Mouse (Mus musculus) midbrain, embryonic 11.5 days (tissue): Measurements from ENCODE around the gene Orm2. TPM values are rescaled to one million over a fixed set of nuclear protein-coding genes. Genes with fewer than 3 reads are reported as not detected.

Experiments
- ATAC-seq: fragments of 200-750 bp; cut with Nextera tagmentation; 2 replicates; pipeline ENCODE4 v1.8.0; 2017; ENCODE audit warnings: moderate TSS enrichment, moderate library complexity; ENCODE audit not compliant: low FRiP score
- DNase-seq: peaks from one replicate; pipeline ENCODE4 v3.0.0; 2015; ENCODE audit warnings: low spot score; ENCODE audit errors: missing footprints
- H3K27ac ChIP-seq: fragments of 300-500 bp; sonication (generic); 2 replicates; pipeline ENCODE4 v1.5.1; 2014; ENCODE audit warnings: low read depth, low read length
- H3K27me3 ChIP-seq: fragments of 300-500 bp; sonication (generic); 2 replicates; pipeline ENCODE4 v1.6.1; 2014; ENCODE audit warnings: mild to moderate bottlenecking, low read length, moderate library complexity, mixed read lengths; ENCODE audit not compliant: control insufficient read depth, insufficient read depth
- H3K36me3 ChIP-seq: fragments of 300-500 bp; sonication (generic); 2 replicates; pipeline ENCODE4 v1.6.1; 2014; ENCODE audit warnings: mild to moderate bottlenecking, low read length, moderate library complexity, mixed read lengths; ENCODE audit not compliant: control insufficient read depth, insufficient read depth
- H3K4me1 ChIP-seq: fragments of 300-500 bp; sonication (generic); 2 replicates; pipeline ENCODE4 v1.6.1; 2014; ENCODE audit warnings: low read length; ENCODE audit not compliant: control insufficient read depth, insufficient read depth
- H3K4me2 ChIP-seq: fragments of 300-500 bp; sonication (generic); 2 replicates; pipeline ENCODE4 v1.6.1; 2014; ENCODE audit warnings: mild to moderate bottlenecking, moderate library complexity
- H3K4me3 ChIP-seq: fragments of 300-500 bp; sonication (generic); 2 replicates; pipeline ENCODE4 v1.5.1; 2014; ENCODE audit warnings: low read depth, low read length
- H3K9ac ChIP-seq: fragments of 300-500 bp; sonication (generic); 2 replicates; pipeline ENCODE4 v1.6.1; 2014; ENCODE audit warnings: low read length
- H3K9me3 ChIP-seq: fragments of 300-500 bp; sonication (generic); 2 replicates; pipeline ENCODE4 v1.6.1; 2016; ENCODE audit warnings: low read length; ENCODE audit not compliant: control insufficient read depth
- WGBS: fragments of 180-500 bp; shearing (Covaris S2); extraction: QIAGEN DNeasy Blood & Tissue Kit; methylation state at CpG from one replicate; pipeline ENCODE4 v1.1.7; 2014; 5-methylcytosine and 5-hydroxymethylcytosine counted together
- polyA plus RNA-seq: library from polyadenylated mRNA; unstranded; fragments of >200 nt; fragmentation: Nextera tagmentation; extraction: Ambion mirVana; gene quantifications from 2 replicates; pipeline ENCODE4 v1.2.1, GENCODE M21; 2014

Orm2 gene
- polyA plus RNA-seq, 1 experiment from 2014 or later: not detected

- Histone ChIP-seq H3K4me3 (no peak within 1 kb of the TSS), H3K27ac (no peak within 1 kb of the TSS), H3K4me2 (no peak within 1 kb of the TSS), H3K36me3 (no peaks in the 10 kb centered on the region), H3K9ac (no peak within 1 kb of the TSS), H3K27me3 (no peaks in the 10 kb centered on the region), H3K4me1 (no peaks in the 10 kb centered on the region), H3K9me3 (no peaks in the 10 kb centered on the region)
- ATAC-seq (no peak), DNase-seq (no peak)
- 90% methylated on average over 8 of the region's 8 CpGs for WGBS
Measured at GRCm38 (mm10) chr4:63344295-63344694, 18.0 kb upstream of the Orm2 start, which contains the start of gene Orm1. Orm1 (plus strand) TSS chr4:63344560.

DNA sequence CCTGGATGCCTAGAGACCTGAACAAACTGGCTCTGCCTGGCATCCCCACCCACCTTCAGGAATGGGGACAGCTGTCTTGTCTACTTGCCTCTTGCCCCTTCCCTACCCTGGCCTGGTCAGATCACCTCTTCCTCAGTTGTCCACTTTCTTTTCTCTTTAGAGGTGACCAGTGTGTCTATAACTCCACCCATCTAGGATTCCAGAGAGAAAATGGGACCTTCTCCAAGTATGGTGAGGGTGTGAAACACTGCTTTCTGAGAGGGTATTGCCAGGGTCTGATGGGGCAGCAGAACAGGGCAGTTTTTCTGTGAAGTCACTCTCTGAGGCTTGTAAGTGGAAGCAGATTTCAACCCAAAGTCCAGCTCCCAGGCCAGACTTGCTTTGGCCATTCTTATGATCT lies 17.0 kb upstream of the Orm2 start:
- H3K4me1 ChIP-seq: no peaks in the 10 kb centered on the region
- H3K4me3 ChIP-seq: no peak overlapping the region
- no peak overlapping the region for H3K4me2 ChIP-seq
- no peak overlapping the region for H3K9ac ChIP-seq
- ATAC-seq (no peak), DNase-seq (no peak)
- no peaks in the 10 kb centered on the region for H3K36me3 ChIP-seq
- H3K27ac ChIP-seq: no peak overlapping the region
- H3K27me3 ChIP-seq: no peaks in the 10 kb centered on the region
- no peaks in the 10 kb centered on the region for H3K9me3 ChIP-seq

- no peak overlapping the region for H3K4me2 ChIP-seq
- WGBS: 89% methylated on average over 4 of the region's 4 CpGs
- no peaks in the 10 kb centered on the region for H3K27me3 ChIP-seq
- no peak overlapping the region for H3K4me3 ChIP-seq
- no peak overlapping the region for H3K27ac ChIP-seq
- no peaks in the 10 kb centered on the region for H3K36me3 ChIP-seq
- no peak overlapping the region for H3K9ac ChIP-seq
- H3K9me3 ChIP-seq: no peaks in the 10 kb centered on the region
- no peaks in the 10 kb centered on the region for H3K4me1 ChIP-seq
- ATAC-seq (no peak), DNase-seq (no peak)
Measured at GRCm38 (mm10) chr4:63346659-63347058, 15.6 kb upstream of the Orm2 start.

- no peak overlapping the region for H3K4me3 ChIP-seq
- H3K4me2 ChIP-seq: no peak overlapping the region
- H3K4me1 ChIP-seq: no peaks in the 10 kb centered on the region
- H3K9me3 ChIP-seq: no peaks in the 10 kb centered on the region
- no peaks in the 10 kb centered on the region for H3K27me3 ChIP-seq
- DNase-seq (no peak), ATAC-seq (no peak)
- no peak overlapping the region for H3K9ac ChIP-seq
- 74% methylated on average over 6 of the region's 6 CpGs for WGBS
- no peaks in the 10 kb centered on the region for H3K36me3 ChIP-seq
- H3K27ac ChIP-seq: no peak overlapping the region
Measured at GRCm38 (mm10) chr4:63348524-63348923, 13.7 kb upstream of the Orm2 start.

DNA sequence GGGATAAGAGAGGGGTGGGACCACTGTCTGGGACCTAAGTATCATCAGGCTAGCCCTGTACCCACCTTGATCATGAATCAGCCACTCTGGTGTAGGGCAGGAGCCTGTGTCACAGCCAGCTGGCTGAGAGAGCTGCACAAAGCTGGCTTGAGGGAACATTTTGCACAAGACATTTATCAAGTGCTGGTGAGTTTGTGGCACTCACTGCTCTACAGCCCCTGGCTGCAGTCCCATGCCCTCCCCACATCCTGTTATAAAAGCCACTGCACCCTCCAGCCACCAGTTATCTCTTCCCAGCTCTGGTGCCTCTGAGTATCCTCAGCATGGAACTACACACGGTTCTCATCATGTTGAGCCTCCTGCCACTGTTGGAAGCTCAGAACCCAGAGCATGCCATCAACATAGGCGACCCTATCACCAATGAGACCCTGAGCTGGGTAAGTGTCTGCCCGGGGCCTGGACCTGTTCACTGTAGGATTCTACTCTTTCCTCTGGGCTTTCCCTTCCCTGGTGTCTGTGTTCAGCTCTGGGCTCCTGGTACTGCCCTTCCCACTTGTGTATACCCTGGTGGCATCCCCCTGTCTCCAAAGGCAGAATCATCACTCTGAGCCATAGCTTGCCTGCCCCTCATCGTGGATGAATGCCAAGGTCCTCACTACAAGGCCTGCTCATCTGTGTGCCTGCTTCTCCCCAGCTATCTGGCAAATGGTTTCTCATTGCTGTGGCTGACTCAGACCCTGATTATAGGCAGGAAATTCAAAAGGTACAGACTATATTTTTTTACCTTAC lies 6.2 kb upstream of the Orm2 start, which contains the start of gene Orm3:
Gene Orm3, plus strand, starts transcription at position 286 of the 789 bp plus-strand sequence.
- 82% methylated on average over 4 of the region's 4 CpGs for WGBS
- Histone ChIP-seq H3K9ac (no peak within 1 kb of the TSS), H3K9me3 (no peaks in the 10 kb centered on the region), H3K36me3 (no peaks in the 10 kb centered on the region), H3K27ac (no peak within 1 kb of the TSS), H3K4me3 (no peak within 1 kb of the TSS), H3K27me3 (no peaks in the 10 kb centered on the region), H3K4me1 (no peaks in the 10 kb centered on the region), H3K4me2 (no peak within 1 kb of the TSS)
- ATAC-seq (no peak), DNase-seq (peak; percentile 77)

DNA sequence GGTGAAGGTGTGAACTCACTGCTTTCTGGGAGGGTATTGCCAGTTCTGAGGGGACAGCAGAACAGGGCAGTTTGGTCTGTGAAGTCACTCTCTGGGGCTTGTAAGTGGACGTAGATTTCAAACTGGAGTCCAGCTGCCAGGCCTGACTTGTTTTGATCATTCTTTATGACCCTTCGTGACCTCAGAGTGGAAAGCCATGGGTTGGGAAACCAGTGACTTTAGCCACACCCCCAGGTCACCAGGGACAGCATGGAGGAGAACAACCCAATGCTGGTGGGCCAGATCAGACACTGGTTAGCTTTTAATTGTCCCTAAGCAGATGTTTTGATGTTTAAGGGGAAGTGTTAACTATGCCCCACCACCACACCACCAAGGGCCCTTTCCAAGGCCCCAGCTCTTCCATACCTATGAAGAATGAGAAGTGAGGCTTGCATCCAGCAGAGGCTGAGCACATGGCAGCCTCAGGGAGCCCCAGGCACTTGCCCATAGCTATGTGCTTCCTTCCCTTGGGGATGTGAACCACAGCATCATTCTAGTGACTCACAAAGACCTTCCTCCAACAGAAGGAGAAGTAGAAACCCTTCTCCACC lies 5.2 kb upstream of the Orm2 start:
- no peaks in the 10 kb centered on the region for H3K9me3 ChIP-seq
- H3K4me3 ChIP-seq: no peak overlapping the region
- DNase-seq (no peak), ATAC-seq (no peak)
- H3K27ac ChIP-seq: no peak overlapping the region
- H3K36me3 ChIP-seq: no peaks in the 10 kb centered on the region
- H3K4me1 ChIP-seq: no peaks in the 10 kb centered on the region
- no peak overlapping the region for H3K9ac ChIP-seq
- no peaks in the 10 kb centered on the region for H3K27me3 ChIP-seq
- H3K4me2 ChIP-seq: no peak overlapping the region
- WGBS: 63% methylated on average over 2 of the region's 2 CpGs

DNA sequence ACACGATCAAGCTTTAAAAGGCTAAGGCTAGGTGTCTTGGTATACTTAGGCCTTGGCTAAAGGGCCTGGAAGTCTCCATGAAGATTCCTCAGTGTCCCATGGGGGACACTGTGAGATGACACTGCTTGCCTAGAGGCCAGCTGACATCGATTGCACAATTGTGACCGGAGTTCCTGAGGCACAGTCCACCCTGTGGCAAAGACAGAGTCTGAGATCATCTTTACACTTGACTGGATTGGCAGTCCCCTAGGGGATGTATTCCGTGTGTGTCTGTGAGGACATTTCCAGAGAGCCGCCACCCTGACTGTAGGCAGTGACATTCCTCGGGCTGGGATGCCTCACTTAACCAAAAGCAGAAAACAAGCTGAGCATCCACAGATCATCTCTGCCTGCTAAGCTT lies 2.4 kb upstream of the Orm2 start:
- ATAC-seq: peak; percentile 35; the same call in 1 of the 2 replicates
- H3K4me1 ChIP-seq: no peaks in the 10 kb centered on the region
- no peaks in the 10 kb centered on the region for H3K36me3 ChIP-seq
- WGBS: 77% methylated on average over 6 of the region's 6 CpGs
- H3K27me3 ChIP-seq: no peaks in the 10 kb centered on the region
- H3K4me3 ChIP-seq: no peak overlapping the region
- H3K4me2 ChIP-seq: no peak overlapping the region
- H3K9me3 ChIP-seq: no peaks in the 10 kb centered on the region
- H3K27ac ChIP-seq: no peak overlapping the region
- peak; percentile 76 for DNase-seq
- H3K9ac ChIP-seq: no peak overlapping the region

- ATAC-seq (peak; percentile 68), DNase-seq (peak; percentile 99)
- Histone ChIP-seq H3K4me1 (no peaks in the 10 kb centered on the region), H3K27me3 (no peaks in the 10 kb centered on the region), H3K9me3 (no peaks in the 10 kb centered on the region), H3K4me2 (no peak overlapping the region), H3K36me3 (peaks cover 4% of the 10 kb centered on the region), H3K27ac (no peak overlapping the region), H3K9ac (no peak overlapping the region), H3K4me3 (no peak overlapping the region)
- 14% methylated on average over 4 of the region's 4 CpGs for WGBS
Measured at GRCm38 (mm10) chr4:63368577-63368976, 6.3 kb downstream of the Orm2 start.

- no peaks in the 10 kb centered on the region for H3K27me3 ChIP-seq
- H3K36me3 ChIP-seq: peaks cover 8% of the 10 kb centered on the region
- H3K4me2 ChIP-seq: no peak overlapping the region
- 35% methylated on average over 7 of the region's 7 CpGs for WGBS
- DNase-seq: peak; percentile 85
- ATAC-seq: no peak
- no peak overlapping the region for H3K27ac ChIP-seq
- H3K9ac ChIP-seq: no peak overlapping the region
- H3K4me1 ChIP-seq: no peaks in the 10 kb centered on the region
- H3K9me3 ChIP-seq: no peaks in the 10 kb centered on the region
- no peak overlapping the region for H3K4me3 ChIP-seq
Measured at GRCm38 (mm10) chr4:63370897-63371296, 8.6 kb downstream of the Orm2 start.
